Comparison of ENCODE assay signal across 20 mouse cellular contexts in the genomic region with DNA sequence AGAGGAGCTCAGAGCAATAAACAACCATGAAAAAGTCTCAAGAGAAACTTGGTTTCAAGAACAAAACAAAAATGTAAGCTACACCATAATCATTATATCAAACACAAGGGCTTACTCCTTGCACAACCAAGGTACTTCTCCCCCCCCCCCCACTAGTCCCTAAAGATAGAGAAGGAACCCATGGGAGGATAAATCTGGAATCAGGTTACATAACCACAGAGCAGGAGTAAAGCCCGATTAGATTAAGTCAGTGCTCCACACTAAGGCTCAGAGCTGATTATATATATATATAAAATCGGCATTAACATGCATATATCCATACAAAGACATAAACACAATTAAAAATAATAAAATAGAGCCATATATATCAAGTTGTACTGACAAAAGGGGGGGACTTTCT.
"Had no signal": no experiment of that assay in that cellular context is flagged by ENCODE, and none has a peak within 500 bp of the region (broad histone marks: within the 10 kb centered on the region; RNA-seq: fewer than 3 reads in every experiment).

No protein-coding gene starts in this region.

- H3K36me3 ChIP-seq: limb, embryonic 10.5 days; limb, embryonic 13.5 days; liver, embryonic 13.5 days; midbrain, embryonic 13.5 days; neural tube, embryonic 13.5 days; stomach, embryonic 15.5 days had no signal

- H3K9me3 ChIP-seq: limb, embryonic 10.5 days; limb, embryonic 13.5 days; liver, embryonic 13.5 days; midbrain, embryonic 13.5 days; neural tube, embryonic 13.5 days; stomach, embryonic 15.5 days had no signal

- H3K9ac ChIP-seq: limb, embryonic 13.5 days; liver, embryonic 13.5 days; lung, embryonic 14.5 days; midbrain, embryonic 13.5 days; neural tube, embryonic 13.5 days; stomach, embryonic 15.5 days had no signal

- ATAC-seq: lung, postnatal 0 days; midbrain, embryonic 13.5 days; midbrain, embryonic 16.5 days had no signal

- H3K27ac ChIP-seq: limb, embryonic 10.5 days; limb, embryonic 13.5 days; liver, embryonic 13.5 days; macrophage; midbrain, embryonic 13.5 days; neural tube, embryonic 13.5 days; stomach, embryonic 15.5 days had no signal

- H3K4me3 ChIP-seq: limb, embryonic 10.5 days; limb, embryonic 13.5 days; liver, embryonic 13.5 days; midbrain, embryonic 13.5 days; myocyte; neural tube, embryonic 13.5 days; stomach, embryonic 15.5 days had no signal

- H3K4me2 ChIP-seq: limb, embryonic 13.5 days; liver, embryonic 13.5 days; lung, embryonic 14.5 days; midbrain, embryonic 13.5 days; neural tube, embryonic 13.5 days; stomach, embryonic 15.5 days had no signal

- H3K27me3 ChIP-seq: limb, embryonic 13.5 days; liver, embryonic 13.5 days; midbrain, embryonic 13.5 days; neural tube, embryonic 13.5 days; stomach, embryonic 15.5 days had no signal

- H3K4me1 ChIP-seq: stomach, embryonic 15.5 days had no signal

- DNase-seq: kidney, adult 2 months; kidney, postnatal 10 days; kidney, postnatal 36 days; layer of hippocampus, postnatal 36 days; liver, embryonic 13.5 days; lung, embryonic 14.5 days; right cerebral cortex, adult 18-20 months; right cerebral cortex, postnatal 14 days; right cerebral cortex, postnatal 4 days; spleen, adult 18-20 months; thymus, postnatal 25 days had no signal
